Mouse (Mus musculus) brain, embryonic 14.5 days (tissue): ENCODE measurements at regions not wholly inside any gene's neighbourhood (a gene's known extent, or its start where the extent isn't known, plus 50 kb on each side); places are given as distances from the start of the nearest gene placed in this dataset.

Experiments used
- CTCF ChIP-seq: fragments of 200-500 bp; IDR thresholded peaks from 2 replicates; pipeline ENCODE4 v1.5.1; 2012; ENCODE audit warnings: inconsistent platforms, mild to moderate bottlenecking, moderate library complexity, borderline replicate concordance; ENCODE audit not compliant: insufficient read depth, insufficient read length; ENCODE audit errors: extremely low read depth
- POLR2A ChIP-seq: fragments of 200-500 bp; IDR thresholded peaks from 2 replicates; pipeline ENCODE4 v1.6.1; 2012; ENCODE audit warnings: mild to moderate bottlenecking, inconsistent platforms, borderline replicate concordance; ENCODE audit not compliant: poor library complexity, insufficient read depth, insufficient read length, severe bottlenecking; ENCODE audit errors: extremely low read depth

DNA sequence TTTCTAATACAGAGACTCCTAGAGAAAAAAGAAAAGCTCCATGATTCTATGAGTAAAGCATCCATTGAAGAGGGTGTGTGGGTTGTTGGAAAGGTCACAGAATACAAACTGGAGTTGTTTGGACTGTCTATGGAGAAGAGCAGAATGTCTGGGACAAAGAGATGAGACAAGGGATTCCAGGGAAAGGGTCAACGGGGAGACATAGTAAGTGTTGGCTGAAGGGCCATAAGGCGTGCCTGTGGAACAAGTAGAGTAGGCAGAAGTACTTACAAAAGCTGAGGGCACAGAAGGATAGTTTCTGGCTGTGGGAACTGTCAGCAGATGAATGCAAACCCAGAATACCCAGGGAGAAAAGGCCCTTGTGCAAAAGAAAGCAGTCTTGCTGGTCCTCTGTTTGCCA is 134.0 kb upstream of the Col8a1 start:
- TF ChIP-seq POLR2A (no peak), CTCF (no peak)
